Mouse (Mus musculus): ENCODE measurements around the gene Rgs3. TPM values are rescaled to one million over a fixed set of nuclear protein-coding genes. Genes with fewer than 3 reads are reported as not detected.

Gene Rgs3
- polyA plus RNA-seq, 1 experiment from 2014 or later: 30.1 TPM

DNA sequence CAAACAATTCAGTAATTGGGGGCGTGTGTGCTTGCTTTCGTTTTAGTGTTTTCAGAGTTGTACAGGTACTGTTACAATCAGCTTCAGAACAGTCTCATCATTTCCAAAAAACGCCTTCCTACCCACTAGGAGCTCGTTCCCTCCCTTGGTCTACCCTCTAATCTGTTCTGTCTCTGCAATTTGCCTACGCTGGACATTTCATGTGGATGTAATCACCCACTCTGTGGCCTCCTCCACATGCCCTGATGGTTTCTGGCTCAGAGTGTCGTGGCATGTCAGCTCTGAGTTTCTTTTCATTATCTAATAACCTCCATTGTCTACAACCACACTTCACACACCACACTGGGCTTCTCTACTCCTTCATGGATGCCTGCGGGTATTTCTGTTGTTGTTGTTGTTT is 151.5 kb downstream of the Rgs3 start:
- WGBS: 85% methylated on average over 7 of the region's 7 CpGs
- H3K4me3 ChIP-seq (ENCODE audit: low read depth, low read length): no peak overlapping the region

GRCm38 (mm10) chr4:62711582-62711981 is 151.9 kb downstream of the Rgs3 start:
- Histone ChIP-seq H3K4me2 (ENCODE audit: low read depth, low read length) (no peak overlapping the region), H3K4me1 (ENCODE audit: control insufficient read depth, insufficient read depth, low read length) (no peaks in the 10 kb centered on the region)
- 78% methylated on average over 4 of the region's 4 CpGs for WGBS

More for the DNA sequence above, 151.5 kb downstream of the Rgs3 start:
- ATAC-seq (ENCODE audit: low read depth): no peak
- H3K36me3 ChIP-seq (ENCODE audit: control insufficient read depth, insufficient read depth, low read length): no peaks in the 10 kb centered on the region
- H3K9ac ChIP-seq (replicated peaks; ENCODE audit: low read depth, low read length): no peak overlapping the region
- H3K4me1 ChIP-seq (ENCODE audit: control insufficient read depth, insufficient read depth, low read length): no peaks in the 10 kb centered on the region
- H3K27me3 ChIP-seq (ENCODE audit: control insufficient read depth, insufficient read depth, low read length): no peaks in the 10 kb centered on the region
- no peaks in the 10 kb centered on the region for H3K9me3 ChIP-seq (ENCODE audit: control insufficient read depth, low read length)
- H3K27ac ChIP-seq (ENCODE audit: low read depth, low read length): no peak overlapping the region
- no peak overlapping the region for H3K4me2 ChIP-seq (ENCODE audit: low read depth, low read length)

GRCm38 (mm10) chr4:62720861-62721260 is 161.2 kb downstream of the Rgs3 start:
- no peak overlapping the region for H3K9ac ChIP-seq (replicated peaks; ENCODE audit: low read depth, low read length)
- H3K27ac ChIP-seq (ENCODE audit: low read depth, low read length): no peak overlapping the region
- H3K9me3 ChIP-seq (ENCODE audit: control insufficient read depth, low read length): no peaks in the 10 kb centered on the region
- H3K4me1 ChIP-seq (ENCODE audit: control insufficient read depth, insufficient read depth, low read length): no peaks in the 10 kb centered on the region
- no peak for ATAC-seq (ENCODE audit: low read depth)
- H3K4me3 ChIP-seq (ENCODE audit: low read depth, low read length): no peak overlapping the region
- H3K27me3 ChIP-seq (ENCODE audit: control insufficient read depth, insufficient read depth, low read length): no peaks in the 10 kb centered on the region
- no peak overlapping the region for H3K4me2 ChIP-seq (ENCODE audit: low read depth, low read length)
- no peaks in the 10 kb centered on the region for H3K36me3 ChIP-seq (ENCODE audit: control insufficient read depth, insufficient read depth, low read length)

More at GRCm38 (mm10) chr4:62711582-62711981, 151.9 kb downstream of the Rgs3 start:
- Histone ChIP-seq H3K9ac (replicated peaks; ENCODE audit: low read depth, low read length) (no peak overlapping the region), H3K27me3 (ENCODE audit: control insufficient read depth, insufficient read depth, low read length) (no peaks in the 10 kb centered on the region), H3K36me3 (ENCODE audit: control insufficient read depth, insufficient read depth, low read length) (no peaks in the 10 kb centered on the region), H3K27ac (ENCODE audit: low read depth, low read length) (no peak overlapping the region), H3K4me3 (ENCODE audit: low read depth, low read length) (no peak overlapping the region), H3K9me3 (ENCODE audit: control insufficient read depth, low read length) (no peaks in the 10 kb centered on the region)
- ATAC-seq (ENCODE audit: low read depth): no peak

DNA sequence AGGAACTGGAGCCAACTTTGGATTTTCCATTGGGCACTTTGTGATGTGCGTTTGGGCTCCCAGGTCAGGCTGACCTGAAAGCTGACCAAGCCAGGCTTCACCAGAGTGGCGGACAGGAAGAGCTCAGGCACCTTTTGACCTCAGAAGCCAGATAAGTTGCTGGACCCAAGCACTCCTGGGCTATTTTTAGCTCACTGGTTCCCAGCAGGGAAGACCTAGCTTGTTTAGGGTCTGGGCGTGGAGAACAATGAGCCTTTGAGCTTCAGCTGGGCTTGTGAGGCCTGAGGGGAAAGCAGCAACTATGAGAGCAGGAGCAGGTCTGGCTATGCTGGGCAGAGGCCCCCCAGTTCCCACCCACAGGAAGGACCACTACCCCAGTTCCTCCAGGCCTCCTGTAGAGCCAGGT is 162.4 kb downstream of the Rgs3 start:
- Histone ChIP-seq H3K4me3 (ENCODE audit: low read depth, low read length) (no peak overlapping the region), H3K4me1 (ENCODE audit: control insufficient read depth, insufficient read depth, low read length) (no peaks in the 10 kb centered on the region), H3K27me3 (ENCODE audit: control insufficient read depth, insufficient read depth, low read length) (no peaks in the 10 kb centered on the region), H3K9ac (replicated peaks; ENCODE audit: low read depth, low read length) (no peak overlapping the region), H3K27ac (ENCODE audit: low read depth, low read length) (no peak overlapping the region), H3K36me3 (ENCODE audit: control insufficient read depth, insufficient read depth, low read length) (no peaks in the 10 kb centered on the region), H3K9me3 (ENCODE audit: control insufficient read depth, low read length) (no peaks in the 10 kb centered on the region), H3K4me2 (ENCODE audit: low read depth, low read length) (no peak overlapping the region)
- WGBS: 40% methylated on average over 3 of the region's 3 CpGs
- ATAC-seq (ENCODE audit: low read depth): no peak

GRCm38 (mm10) chr4:62723795-62724194 is 164.1 kb downstream of the Rgs3 start:
- Histone ChIP-seq H3K27me3 (ENCODE audit: control insufficient read depth, insufficient read depth, low read length) (no peaks in the 10 kb centered on the region), H3K4me1 (ENCODE audit: control insufficient read depth, insufficient read depth, low read length) (no peaks in the 10 kb centered on the region), H3K27ac (ENCODE audit: low read depth, low read length) (no peak overlapping the region), H3K4me3 (ENCODE audit: low read depth, low read length) (no peak overlapping the region), H3K36me3 (ENCODE audit: control insufficient read depth, insufficient read depth, low read length) (no peaks in the 10 kb centered on the region), H3K9me3 (ENCODE audit: control insufficient read depth, low read length) (no peaks in the 10 kb centered on the region), H3K4me2 (ENCODE audit: low read depth, low read length) (no peak overlapping the region), H3K9ac (replicated peaks; ENCODE audit: low read depth, low read length) (no peak overlapping the region)
- no peak for ATAC-seq (ENCODE audit: low read depth)
- 93% methylated on average over 5 of the region's 5 CpGs for WGBS

- Histone ChIP-seq H3K27me3 (ENCODE audit: control insufficient read depth, insufficient read depth, low read length) (no peaks in the 10 kb centered on the region), H3K4me3 (ENCODE audit: low read depth, low read length) (no peak overlapping the region), H3K36me3 (ENCODE audit: control insufficient read depth, insufficient read depth, low read length) (no peaks in the 10 kb centered on the region), H3K4me1 (ENCODE audit: control insufficient read depth, insufficient read depth, low read length) (no peaks in the 10 kb centered on the region), H3K27ac (ENCODE audit: low read depth, low read length) (no peak overlapping the region), H3K4me2 (ENCODE audit: low read depth, low read length) (no peak overlapping the region), H3K9ac (replicated peaks; ENCODE audit: low read depth, low read length) (no peak overlapping the region), H3K9me3 (ENCODE audit: control insufficient read depth, low read length) (no peaks in the 10 kb centered on the region)
- 68% methylated on average over 5 of the region's 5 CpGs for WGBS
- peak; percentile 31; the same call in 1 of the 2 replicates for ATAC-seq (ENCODE audit: low read depth)
Measured at GRCm38 (mm10) chr4:62726282-62726937, 166.8 kb downstream of the Rgs3 start.

- Histone ChIP-seq H3K4me2 (ENCODE audit: low read depth, low read length) (no peak overlapping the region), H3K36me3 (ENCODE audit: control insufficient read depth, insufficient read depth, low read length) (no peaks in the 10 kb centered on the region), H3K4me3 (ENCODE audit: low read depth, low read length) (no peak overlapping the region), H3K4me1 (ENCODE audit: control insufficient read depth, insufficient read depth, low read length) (no peaks in the 10 kb centered on the region), H3K27me3 (ENCODE audit: control insufficient read depth, insufficient read depth, low read length) (no peaks in the 10 kb centered on the region), H3K27ac (ENCODE audit: low read depth, low read length) (no peak overlapping the region), H3K9me3 (ENCODE audit: control insufficient read depth, low read length) (no peaks in the 10 kb centered on the region), H3K9ac (replicated peaks; ENCODE audit: low read depth, low read length) (no peak overlapping the region)
- ATAC-seq (ENCODE audit: low read depth): peak; percentile 65; the same call in 1 of the 2 replicates
- 62% methylated on average over 20 of the region's 20 CpGs for WGBS
Measured at GRCm38 (mm10) chr4:62727541-62728303, 168.1 kb downstream of the Rgs3 start.

DNA sequence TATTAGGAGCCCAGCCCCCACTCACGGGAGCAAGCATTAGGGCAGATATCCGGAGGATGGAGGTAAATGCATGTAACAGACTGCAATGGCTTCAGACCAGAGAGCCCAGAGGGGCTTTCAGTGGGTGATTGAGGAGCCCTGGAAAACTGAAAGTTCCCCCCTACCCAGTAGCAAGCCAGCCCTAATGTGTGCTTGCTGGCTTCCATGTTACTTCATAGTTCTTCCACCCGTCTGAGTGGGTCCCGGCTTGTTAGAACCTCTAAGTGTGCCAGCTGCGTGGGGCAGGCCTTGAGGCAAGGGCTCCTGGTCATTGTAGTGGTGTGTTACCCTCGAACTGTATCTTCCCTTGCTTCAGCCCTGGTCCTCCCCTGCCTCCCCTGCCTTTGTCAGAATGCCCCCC is 168.8 kb downstream of the Rgs3 start:
- Histone ChIP-seq H3K27me3 (ENCODE audit: control insufficient read depth, insufficient read depth, low read length) (no peaks in the 10 kb centered on the region), H3K4me1 (ENCODE audit: control insufficient read depth, insufficient read depth, low read length) (no peaks in the 10 kb centered on the region), H3K9me3 (ENCODE audit: control insufficient read depth, low read length) (no peaks in the 10 kb centered on the region), H3K9ac (replicated peaks; ENCODE audit: low read depth, low read length) (no peak overlapping the region), H3K4me3 (ENCODE audit: low read depth, low read length) (no peak overlapping the region), H3K4me2 (ENCODE audit: low read depth, low read length) (no peak overlapping the region), H3K36me3 (ENCODE audit: control insufficient read depth, insufficient read depth, low read length) (no peaks in the 10 kb centered on the region), H3K27ac (ENCODE audit: low read depth, low read length) (no peak overlapping the region)
- no peak for ATAC-seq (ENCODE audit: low read depth)
- 79% methylated on average over 6 of the region's 6 CpGs for WGBS

DNA sequence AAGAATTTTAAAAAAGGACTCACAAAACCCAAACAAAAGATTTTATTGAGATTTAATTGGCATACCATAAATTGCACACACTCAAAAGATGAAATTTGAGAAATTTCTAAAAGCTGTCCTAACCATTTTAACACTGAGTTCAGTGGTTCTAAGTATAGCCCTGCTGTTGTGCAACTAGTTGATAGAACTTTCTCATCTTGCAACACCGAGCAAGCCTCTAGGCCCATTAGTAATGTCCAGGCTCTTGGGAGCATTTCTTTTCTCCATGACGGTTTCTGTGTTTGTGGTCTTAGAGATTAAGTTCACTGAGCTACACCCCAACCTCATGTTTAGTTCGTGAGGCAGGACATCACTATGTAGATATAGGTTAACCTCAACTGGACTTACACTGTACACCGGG is 169.5 kb downstream of the Rgs3 start:
- Histone ChIP-seq H3K27me3 (ENCODE audit: control insufficient read depth, insufficient read depth, low read length) (no peaks in the 10 kb centered on the region), H3K4me1 (ENCODE audit: control insufficient read depth, insufficient read depth, low read length) (no peaks in the 10 kb centered on the region), H3K9me3 (ENCODE audit: control insufficient read depth, low read length) (no peaks in the 10 kb centered on the region), H3K36me3 (ENCODE audit: control insufficient read depth, insufficient read depth, low read length) (no peaks in the 10 kb centered on the region), H3K27ac (ENCODE audit: low read depth, low read length) (no peak overlapping the region), H3K4me3 (ENCODE audit: low read depth, low read length) (no peak overlapping the region), H3K9ac (replicated peaks; ENCODE audit: low read depth, low read length) (no peak overlapping the region), H3K4me2 (ENCODE audit: low read depth, low read length) (no peak overlapping the region)
- ATAC-seq (ENCODE audit: low read depth): no peak
- 89% methylated on average over 4 of the region's 4 CpGs for WGBS

All from neural tube, embryonic 14.5 days (tissue).